Mouse (Mus musculus): ENCODE data around the gene Cln3.

Cln3 gene

GRCm38 (mm10) chr7:126585717-126586116 lies at the start of gene Cln3:
TSS of gene Cln3 (minus strand) at chr7:126585817.
- DNase-seq (ENCODE audit: low read depth): no peak

- no peak for DNase-seq (ENCODE audit: low read depth)
Measured at GRCm38 (mm10) chr7:126635375-126635774, 49.8 kb upstream of the Cln3 start.

- DNase-seq (ENCODE audit: low read depth): no peak
Measured at GRCm38 (mm10) chr7:126632478-126632877, 46.9 kb upstream of the Cln3 start.

GRCm38 (mm10) chr7:126630824-126631518 lies 45.4 kb upstream of the Cln3 start, which contains the start of gene Nupr1:
TSS of gene Nupr1 (minus strand) at chr7:126630861.
- DNase-seq (ENCODE audit: low read depth): no peak

GRCm38 (mm10) chr7:126629915-126630314 lies 44.3 kb upstream of the Cln3 start:
- DNase-seq (ENCODE audit: low read depth): no peak

- DNase-seq (ENCODE audit: low read depth): no peak
Measured at GRCm38 (mm10) chr7:126628111-126628510, 42.5 kb upstream of the Cln3 start.

GRCm38 (mm10) chr7:126625807-126626600 lies 40.4 kb upstream of the Cln3 start:
- DNase-seq (ENCODE audit: low read depth): no peak

- DNase-seq (ENCODE audit: low read depth): no peak
Measured at GRCm38 (mm10) chr7:126625369-126625768, 39.8 kb upstream of the Cln3 start.

- DNase-seq (ENCODE audit: low read depth): no peak
Measured at GRCm38 (mm10) chr7:126624774-126625173, 39.2 kb upstream of the Cln3 start.

- no peak for DNase-seq (ENCODE audit: low read depth)
Measured at GRCm38 (mm10) chr7:126623381-126623780, 37.8 kb upstream of the Cln3 start.

GRCm38 (mm10) chr7:126621452-126622359 lies 36.1 kb upstream of the Cln3 start:
- DNase-seq (ENCODE audit: low read depth): no peak

- no peak for DNase-seq (ENCODE audit: low read depth)
Measured at GRCm38 (mm10) chr7:126619559-126620275, 34.1 kb upstream of the Cln3 start.

- no peak for DNase-seq (ENCODE audit: low read depth)
Measured at GRCm38 (mm10) chr7:126616707-126617106, 31.1 kb upstream of the Cln3 start.

- no peak for DNase-seq (ENCODE audit: low read depth)
Measured at GRCm38 (mm10) chr7:126612736-126613135, 27.1 kb upstream of the Cln3 start.

GRCm38 (mm10) chr7:126607796-126608195 lies 22.2 kb upstream of the Cln3 start:
- DNase-seq (ENCODE audit: low read depth): no peak

- no peak for DNase-seq (ENCODE audit: low read depth)
Measured at GRCm38 (mm10) chr7:126607064-126607463, 21.4 kb upstream of the Cln3 start.

GRCm38 (mm10) chr7:126606611-126607010 lies 21.0 kb upstream of the Cln3 start:
- DNase-seq (ENCODE audit: low read depth): no peak

GRCm38 (mm10) chr7:126602650-126603049 lies 17.0 kb upstream of the Cln3 start:
- DNase-seq (ENCODE audit: low read depth): no peak

GRCm38 (mm10) chr7:126601896-126602295 lies 16.3 kb upstream of the Cln3 start:
- DNase-seq (ENCODE audit: low read depth): no peak

GRCm38 (mm10) chr7:126598919-126599318 lies 13.3 kb upstream of the Cln3 start:
- DNase-seq (ENCODE audit: low read depth): no peak

GRCm38 (mm10) chr7:126596414-126596813 lies 10.8 kb upstream of the Cln3 start:
- no peak for DNase-seq (ENCODE audit: low read depth)

- no peak for DNase-seq (ENCODE audit: low read depth)
Measured at GRCm38 (mm10) chr7:126595890-126596289, 10.3 kb upstream of the Cln3 start.
